Mouse (Mus musculus) myocyte (in vitro differentiated cells): ENCODE measurements at regions not wholly inside any gene's neighbourhood (a gene's known extent, or its start where the extent isn't known, plus 50 kb on each side); places are given as distances from the start of the nearest gene placed in this dataset.

Source experiments
- H3K27me3 ChIP-seq: one replicate; pipeline ENCODE4 v1.6.1; 2011; ENCODE audit not compliant: control insufficient read depth, insufficient read depth, insufficient read length
- H3K36me3 ChIP-seq: one replicate; pipeline ENCODE4 v1.6.1; 2011; ENCODE audit not compliant: control insufficient read depth, insufficient read depth
- H3K4me2 ChIP-seq: one replicate; pipeline ENCODE4 v1.6.1; 2011; ENCODE audit warnings: low read depth, control low read depth
- H3K4me3 ChIP-seq: one replicate; pipeline ENCODE4 v1.5.1; 2011; ENCODE audit warnings: mild to moderate bottlenecking, control low read depth, moderate library complexity
- H3K79me2 ChIP-seq: one replicate; pipeline ENCODE4 v1.6.1; 2011; ENCODE audit not compliant: control insufficient read depth, insufficient read depth
- H3ac ChIP-seq: one replicate; pipeline ENCODE4 v1.6.1; 2011; ENCODE audit not compliant: control insufficient read depth, insufficient read length
- CEBPB ChIP-seq: IDR thresholded peaks from 2 replicates; pipeline ENCODE4 v1.6.1; 2011; ENCODE audit warnings: mild to moderate bottlenecking, moderate library complexity; ENCODE audit not compliant: poor library complexity, insufficient read depth, severe bottlenecking
- E2F4 ChIP-seq: IDR thresholded peaks from one replicate; pipeline ENCODE4 v1.6.1; 2011; ENCODE audit warnings: mild to moderate bottlenecking, control low read depth, moderate library complexity; ENCODE audit not compliant: insufficient read depth
- MAX ChIP-seq: IDR thresholded peaks from one replicate; pipeline ENCODE4 v1.6.1; 2011; ENCODE audit warnings: low read depth, mild to moderate bottlenecking, control low read depth
- MYOD1 ChIP-seq, 3 experiments: IDR thresholded peaks; one replicate each; pipeline ENCODE4 v1.6.1; 2011; ENCODE audit warnings: control low read depth in 2 of 3, low read depth in 2 of 3, mild to moderate bottlenecking in 2 of 3, moderate library complexity in 1 of 3; ENCODE audit not compliant: insufficient read length in 2 of 3, control insufficient read depth in 1 of 3
- MYOG ChIP-seq, 3 experiments: IDR thresholded peaks; one replicate each; pipeline ENCODE4 v1.6.1; 2011; ENCODE audit warnings: control low read depth in 2 of 3, low read depth in 2 of 3, mild to moderate bottlenecking in 2 of 3; ENCODE audit not compliant: insufficient read length in 2 of 3, control insufficient read depth in 1 of 3, insufficient read depth in 1 of 3
- POLR2A ChIP-seq: IDR thresholded peaks from one replicate; pipeline ENCODE4 v1.6.1; 2011; ENCODE audit warnings: low read depth, mild to moderate bottlenecking, control low read depth, moderate library complexity; ENCODE audit not compliant: insufficient read length
- POLR2AphosphoS2 ChIP-seq: IDR thresholded peaks from one replicate; pipeline ENCODE4 v1.6.1; 2011; ENCODE audit warnings: low read depth, control low read depth; ENCODE audit not compliant: insufficient read length
- REST ChIP-seq: IDR thresholded peaks from one replicate; pipeline ENCODE4 v1.6.1; 2011; ENCODE audit warnings: mild to moderate bottlenecking, control low read depth, moderate library complexity; ENCODE audit not compliant: insufficient read depth, insufficient read length
- SRF ChIP-seq: IDR thresholded peaks from one replicate; pipeline ENCODE4 v1.6.1; 2011; ENCODE audit warnings: low read depth; ENCODE audit not compliant: control insufficient read depth, insufficient read length
- TCF12 ChIP-seq: IDR thresholded peaks from one replicate; pipeline ENCODE4 v1.6.1; 2011; ENCODE audit warnings: mild to moderate bottlenecking, control low read depth; ENCODE audit not compliant: poor library complexity, insufficient read depth, severe bottlenecking
- TCF3 ChIP-seq: IDR thresholded peaks from one replicate; pipeline ENCODE4 v1.6.1; 2011; ENCODE audit warnings: low read depth, control low read depth; ENCODE audit not compliant: insufficient read length
- USF1 ChIP-seq: IDR thresholded peaks from one replicate; pipeline ENCODE4 v1.6.1; 2011; ENCODE audit warnings: low read depth, mild to moderate bottlenecking, control low read depth, moderate library complexity

GRCm38 (mm10) chr16:30178596-30178995 is 88.7 kb downstream of the Cpn2 start:
- no peaks in the 10 kb centered on the region for H3K27me3 ChIP-seq
- H3K4me2 ChIP-seq, result peak overlapping the region; percentile 31
- no peaks in the 10 kb centered on the region for H3K79me2 ChIP-seq
- H3K4me3 ChIP-seq, result no peak overlapping the region
- no peaks in the 10 kb centered on the region for H3K36me3 ChIP-seq
- no peak overlapping the region for H3ac ChIP-seq
- TF ChIP-seq TCF3, result no peak
- no peak for TF ChIP-seq SRF
- TF ChIP-seq CEBPB, result no peak
- TF ChIP-seq REST, result no peak
- TF ChIP-seq MYOG (IDR thresholded peaks at IDR 0.05; ENCODE audit: control insufficient read depth in 1 of 3, insufficient read depth in 1 of 3, insufficient read length in 2 of 3, low read depth in 2 of 3), result peak in 1 of 3 experiments; percentile 52
- TF ChIP-seq E2F4, result no peak
- no peak for TF ChIP-seq POLR2A

- TF ChIP-seq MYOD1 (IDR thresholded peaks at IDR 0.05; ENCODE audit: control insufficient read depth in 1 of 3, insufficient read length in 2 of 3, low read depth in 2 of 3) (no peak), TCF12 (no peak), POLR2A (no peak), POLR2AphosphoS2 (no peak), USF1 (no peak), SRF (no peak), REST (no peak), MAX (no peak), CEBPB (no peak), TCF3 (no peak), E2F4 (no peak), MYOG (IDR thresholded peaks at IDR 0.05; ENCODE audit: control insufficient read depth in 1 of 3, insufficient read depth in 1 of 3, insufficient read length in 2 of 3, low read depth in 2 of 3) (no peak)
- no peaks in the 10 kb centered on the region for H3K36me3 ChIP-seq
- H3K4me2 ChIP-seq, result no peak overlapping the region
- no peak overlapping the region for H3ac ChIP-seq
- no peak overlapping the region for H3K4me3 ChIP-seq
- H3K27me3 ChIP-seq, result no peaks in the 10 kb centered on the region
- H3K79me2 ChIP-seq, result no peaks in the 10 kb centered on the region
These were observed 87.8 kb downstream of the Cpn2 start for GRCm38 (mm10) chr16:30179504-30179976.

- H3K27me3 ChIP-seq, result no peaks in the 10 kb centered on the region
- no peak overlapping the region for H3K4me3 ChIP-seq
- no peaks in the 10 kb centered on the region for H3K79me2 ChIP-seq
- peak overlapping the region; percentile 12 for H3K4me2 ChIP-seq
- no peaks in the 10 kb centered on the region for H3K36me3 ChIP-seq
- TF ChIP-seq SRF (peak; percentile 32), USF1 (no peak), MYOG (IDR thresholded peaks at IDR 0.05; ENCODE audit: control insufficient read depth in 1 of 3, insufficient read depth in 1 of 3, insufficient read length in 2 of 3, low read depth in 2 of 3) (peak in 2 of 3 experiments; percentile 25 to 58), TCF3 (no peak), CEBPB (no peak), MYOD1 (IDR thresholded peaks at IDR 0.05; ENCODE audit: control insufficient read depth in 1 of 3, insufficient read length in 2 of 3, low read depth in 2 of 3) (peak in 2 of 3 experiments; percentile 24 to 25)
- no peak overlapping the region for H3ac ChIP-seq
These were observed 86.2 kb downstream of the Cpn2 start for GRCm38 (mm10) chr16:30181116-30181515.

- H3K27me3 ChIP-seq, result no peaks in the 10 kb centered on the region
- no peaks in the 10 kb centered on the region for H3K79me2 ChIP-seq
- peak overlapping the region; percentile 75 for H3K4me2 ChIP-seq
- no peak for TF ChIP-seq MAX
- no peak for TF ChIP-seq REST
- TF ChIP-seq MYOD1 (IDR thresholded peaks at IDR 0.05; ENCODE audit: control insufficient read depth in 1 of 3, insufficient read length in 2 of 3, low read depth in 2 of 3), result peak in 2 of 3 experiments; percentile 95 to 96
- TF ChIP-seq E2F4, result no peak
- TF ChIP-seq SRF, result no peak
- TF ChIP-seq USF1, result no peak
- TF ChIP-seq CEBPB, result no peak
- peak; percentile 98 for TF ChIP-seq TCF3
- TF ChIP-seq TCF12, result peak; percentile 97
- no peak for TF ChIP-seq POLR2AphosphoS2
- TF ChIP-seq POLR2A, result peak; percentile 22
- TF ChIP-seq MYOG (IDR thresholded peaks at IDR 0.05; ENCODE audit: control insufficient read depth in 1 of 3, insufficient read depth in 1 of 3, insufficient read length in 2 of 3, low read depth in 2 of 3), result peak; percentile 94 to 100 (median 98)
- H3K4me3 ChIP-seq, result no peak overlapping the region
- H3ac ChIP-seq, result no peak overlapping the region
- no peaks in the 10 kb centered on the region for H3K36me3 ChIP-seq
These were observed 82.6 kb downstream of the Cpn2 start for GRCm38 (mm10) chr16:30184591-30185265.
